Mouse (Mus musculus): ENCODE measurements around the gene Mrpl39. TPM values are rescaled to one million over a fixed set of nuclear protein-coding genes. Genes with fewer than 3 reads are reported as not detected.

The Mrpl39 gene
- total and polyA plus RNA-seq, 3 experiments: 49.4 to 169 (median 62.0) TPM

DNA sequence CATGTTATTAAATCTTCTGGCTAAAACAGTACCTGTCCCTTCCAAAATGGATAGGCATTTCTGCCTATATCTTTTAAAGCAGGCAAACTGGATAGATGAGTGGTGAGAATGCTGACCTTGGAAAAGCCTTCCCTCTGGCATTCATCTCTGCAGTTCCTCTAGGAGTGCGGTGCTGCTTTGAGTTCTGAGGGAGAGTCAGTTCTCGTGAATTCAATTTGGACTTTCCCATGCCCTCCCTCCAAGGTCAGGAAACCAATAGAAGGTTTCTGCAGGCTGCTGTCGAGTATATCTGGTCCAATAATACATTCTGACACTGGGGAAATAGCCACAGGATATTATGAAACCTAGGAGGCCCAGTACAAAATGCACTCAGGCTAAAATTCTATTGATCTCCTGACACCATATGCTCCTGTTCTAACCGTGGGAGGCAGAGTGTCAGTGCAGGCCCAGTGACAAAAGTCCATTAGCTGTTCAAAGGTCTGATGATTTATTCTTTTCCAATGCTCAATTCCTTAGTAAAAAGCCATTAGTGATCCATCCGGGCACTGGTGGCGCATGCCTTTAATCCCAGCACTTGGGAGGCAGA, 10.3 kb upstream of the Mrpl39 start:
- no peak for TF ChIP-seq TAL1 (conservative IDR thresholded peaks at IDR 0.05; ENCODE audit: low read depth, low read length)
- H3K27me3 ChIP-seq (ENCODE audit: insufficient read depth, low read length): no peaks in the 10 kb centered on the region; the same call in 1 of the 2 replicates
- no peaks in the 10 kb centered on the region for H3K9me3 ChIP-seq (replicated peaks)
- no peak for ATAC-seq (ENCODE audit: extremely low read depth, insufficient number of reproducible peaks, low FRiP score, poor library complexity, severe bottlenecking)
- no peak for DNase-seq (ENCODE audit: low spot score)
- H3K4me1 ChIP-seq (ENCODE audit: insufficient read depth, low read depth, low read length): no peaks in the 10 kb centered on the region
- no peak overlapping the region for H3K4me3 ChIP-seq (ENCODE audit: low read depth, low read length)
- H3K36me3 ChIP-seq (replicated peaks): no peaks in the 10 kb centered on the region

DNA sequence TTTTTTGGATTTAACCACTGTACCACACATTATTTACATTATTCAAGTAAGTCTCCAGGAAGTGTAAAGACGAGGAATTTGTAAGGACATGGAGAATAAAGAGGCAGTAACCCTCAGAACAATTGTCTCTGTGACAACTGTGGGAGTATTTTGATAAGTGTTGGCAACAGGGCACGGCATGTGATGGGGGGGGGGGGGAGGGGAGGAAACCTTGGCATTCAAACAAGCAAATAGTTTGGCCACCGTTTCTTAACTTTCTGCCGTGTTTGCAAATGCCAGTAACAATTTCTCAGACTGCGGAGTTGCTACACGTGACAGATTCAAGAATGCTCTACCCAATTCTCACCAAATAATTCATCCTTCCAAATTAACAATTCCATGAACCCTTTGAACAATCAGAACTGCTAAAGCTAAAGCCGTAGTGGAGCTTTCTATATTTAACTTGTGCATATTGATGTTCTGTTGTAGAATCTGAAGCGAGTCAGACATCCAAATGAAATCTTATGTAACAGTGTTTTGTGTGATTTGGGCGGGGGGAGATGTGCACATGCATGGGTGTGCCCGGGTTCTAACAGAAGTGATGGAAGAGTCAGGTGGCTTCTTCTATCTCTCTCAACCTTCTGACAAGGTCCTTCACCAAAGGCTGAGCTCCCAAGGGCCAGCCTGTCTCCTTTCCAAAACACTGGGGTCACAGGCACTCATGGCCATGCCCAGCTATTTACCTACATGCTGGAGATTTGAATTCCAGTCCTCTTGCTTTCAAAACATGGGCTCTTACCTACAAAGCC, 9.4 kb upstream of the Mrpl39 start:
- DNase-seq (ENCODE audit: low spot score) (no peak), ATAC-seq (ENCODE audit: extremely low read depth, insufficient number of reproducible peaks, low FRiP score, poor library complexity, severe bottlenecking) (no peak)
- Histone ChIP-seq H3K36me3 (replicated peaks) (no peaks in the 10 kb centered on the region), H3K4me3 (ENCODE audit: low read depth, low read length) (no peak overlapping the region), H3K4me1 (ENCODE audit: insufficient read depth, low read depth, low read length) (no peaks in the 10 kb centered on the region), H3K27me3 (ENCODE audit: insufficient read depth, low read length) (no peaks in the 10 kb centered on the region; the same call in 1 of the 2 replicates), H3K9me3 (replicated peaks) (no peaks in the 10 kb centered on the region)
- TF ChIP-seq GATA2 (IDR thresholded peaks at IDR 0.05; ENCODE audit: borderline replicate concordance, low read depth, low read length) (no peak), CTCF (IDR thresholded peaks at IDR 0.05; ENCODE audit: low read depth, low read length) (no peak), TAL1 (conservative IDR thresholded peaks at IDR 0.05; ENCODE audit: low read depth, low read length) (no peak), GATA1 (IDR thresholded peaks at IDR 0.05; ENCODE audit: borderline replicate concordance, low read length) (no peak), POLR2AphosphoS5 (IDR thresholded peaks at IDR 0.05; ENCODE audit: insufficient replicate concordance, low read depth, low read length) (no peak)

DNA sequence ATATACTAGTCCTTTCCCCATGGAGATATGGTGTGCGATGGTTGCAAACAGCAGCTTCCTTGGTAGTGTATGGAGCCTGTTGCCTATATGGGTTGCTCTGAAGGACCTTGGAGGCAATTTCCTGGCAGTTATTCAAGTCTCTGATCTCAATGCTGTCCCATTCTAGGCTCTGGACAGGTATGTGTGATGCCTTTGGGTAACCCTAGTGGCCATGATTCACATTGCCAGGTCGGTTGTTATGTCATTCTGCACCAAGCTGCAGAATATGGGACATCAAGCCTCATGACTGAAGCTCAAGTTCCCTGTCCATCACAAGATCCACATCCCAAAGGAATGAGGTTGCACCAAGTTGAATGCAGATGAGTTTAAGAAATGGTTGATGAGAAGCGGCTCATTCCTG, 1.8 kb upstream of the Mrpl39 start:
- TF ChIP-seq GATA2 (IDR thresholded peaks at IDR 0.05; ENCODE audit: borderline replicate concordance, low read depth, low read length) (no peak), GATA1 (IDR thresholded peaks at IDR 0.05; ENCODE audit: borderline replicate concordance, low read length) (no peak), CTCF (IDR thresholded peaks at IDR 0.05; ENCODE audit: low read depth, low read length) (no peak), TAL1 (conservative IDR thresholded peaks at IDR 0.05; ENCODE audit: low read depth, low read length) (no peak), POLR2AphosphoS5 (IDR thresholded peaks at IDR 0.05; ENCODE audit: insufficient replicate concordance, low read depth, low read length) (no peak)
- H3K36me3 ChIP-seq (replicated peaks): peaks cover 12% of the 10 kb centered on the region
- H3K4me3 ChIP-seq (ENCODE audit: low read depth, low read length): no peak overlapping the region
- H3K27me3 ChIP-seq (ENCODE audit: insufficient read depth, low read length): peaks cover 6% of the 10 kb centered on the region; the same call in 1 of the 2 replicates
- ATAC-seq (ENCODE audit: extremely low read depth, insufficient number of reproducible peaks, low FRiP score, poor library complexity, severe bottlenecking) (no peak), DNase-seq (ENCODE audit: low spot score) (no peak)
- peaks cover 20% of the 10 kb centered on the region for H3K4me1 ChIP-seq (ENCODE audit: insufficient read depth, low read depth, low read length)
- H3K9me3 ChIP-seq (replicated peaks): no peaks in the 10 kb centered on the region

- H3K4me3 ChIP-seq (ENCODE audit: low read depth, low read length): peak overlapping the region; percentile 78
- ATAC-seq (ENCODE audit: extremely low read depth, insufficient number of reproducible peaks, low FRiP score, poor library complexity, severe bottlenecking) (no peak), DNase-seq (ENCODE audit: low spot score) (no peak)
- H3K4me1 ChIP-seq (ENCODE audit: insufficient read depth, low read depth, low read length): peaks cover 20% of the 10 kb centered on the region
- H3K9me3 ChIP-seq (replicated peaks): no peaks in the 10 kb centered on the region
- no peak for TF ChIP-seq GATA2 (IDR thresholded peaks at IDR 0.05; ENCODE audit: borderline replicate concordance, low read depth, low read length)
- peaks cover 6% of the 10 kb centered on the region; the same call in 1 of the 2 replicates for H3K27me3 ChIP-seq (ENCODE audit: insufficient read depth, low read length)
- H3K36me3 ChIP-seq (replicated peaks): peaks cover 32% of the 10 kb centered on the region
Measured at GRCm38 (mm10) chr16:84734806-84735165, 756 bp downstream of the Mrpl39 start.

DNA sequence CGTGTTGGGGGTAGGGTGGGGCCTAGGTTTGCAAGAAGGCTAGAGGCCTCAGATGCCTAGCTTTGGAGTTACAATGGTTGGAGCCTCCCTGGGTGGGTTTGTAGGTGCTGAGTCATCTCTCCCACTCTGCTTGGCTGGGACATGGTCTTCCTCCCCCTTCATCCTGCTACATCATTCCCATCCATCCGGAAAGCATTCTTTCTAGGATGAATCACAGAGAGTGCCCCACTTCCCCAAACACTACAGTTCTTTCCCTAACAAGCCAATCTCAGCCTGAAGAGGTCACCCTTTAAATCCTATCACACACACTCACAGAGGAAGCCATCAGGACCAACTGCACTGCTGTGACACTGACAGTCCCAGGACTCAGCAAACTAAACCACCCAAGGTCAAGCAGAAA, 14.9 kb downstream of the Mrpl39 start:
- no peaks in the 10 kb centered on the region for H3K4me1 ChIP-seq (ENCODE audit: insufficient read depth, low read depth, low read length)
- peaks cover 66% of the 10 kb centered on the region for H3K36me3 ChIP-seq (replicated peaks)
- H3K4me3 ChIP-seq (ENCODE audit: low read depth, low read length): no peak overlapping the region
- DNase-seq (ENCODE audit: low spot score): no peak
- ATAC-seq (ENCODE audit: extremely low read depth, insufficient number of reproducible peaks, low FRiP score, poor library complexity, severe bottlenecking): no peak
- H3K27me3 ChIP-seq (ENCODE audit: insufficient read depth, low read length): no peaks in the 10 kb centered on the region
- no peak for TF ChIP-seq POLR2AphosphoS5 (IDR thresholded peaks at IDR 0.05; ENCODE audit: insufficient replicate concordance, low read depth, low read length)
- TF ChIP-seq CTCF (IDR thresholded peaks at IDR 0.05; ENCODE audit: low read depth, low read length): no peak
- no peak for TF ChIP-seq GATA1 (IDR thresholded peaks at IDR 0.05; ENCODE audit: borderline replicate concordance, low read length)
- no peak for TF ChIP-seq TAL1 (conservative IDR thresholded peaks at IDR 0.05; ENCODE audit: low read depth, low read length)
- no peaks in the 10 kb centered on the region for H3K9me3 ChIP-seq (replicated peaks)

DNA sequence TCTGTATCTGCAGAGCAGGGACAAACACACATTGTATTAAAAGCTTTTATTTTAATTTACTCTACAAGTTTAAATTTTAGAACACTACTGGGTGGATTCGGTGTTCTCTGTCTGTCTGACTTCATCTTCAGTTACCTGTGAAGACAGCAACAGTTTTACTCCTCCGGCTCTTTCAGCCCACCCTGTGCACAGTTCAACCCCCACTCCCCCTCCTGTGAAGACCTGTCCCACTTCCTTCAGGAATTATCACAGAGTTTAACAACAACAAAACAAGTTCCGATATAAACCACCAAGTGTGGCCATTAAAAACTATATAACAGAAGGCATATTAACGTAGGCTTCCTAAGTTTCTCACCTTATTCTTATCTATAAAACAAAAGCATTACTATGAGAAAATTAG, 17.3 kb downstream of the Mrpl39 start:
- DNase-seq (ENCODE audit: low spot score): no peak
- H3K4me1 ChIP-seq (ENCODE audit: insufficient read depth, low read depth, low read length): no peaks in the 10 kb centered on the region
- H3K27me3 ChIP-seq (ENCODE audit: insufficient read depth, low read length): no peaks in the 10 kb centered on the region
- peaks cover 41% of the 10 kb centered on the region for H3K36me3 ChIP-seq (replicated peaks)
- no peak for ATAC-seq (ENCODE audit: extremely low read depth, insufficient number of reproducible peaks, low FRiP score, poor library complexity, severe bottlenecking)
- no peaks in the 10 kb centered on the region for H3K9me3 ChIP-seq (replicated peaks)
- no peak overlapping the region for H3K4me3 ChIP-seq (ENCODE audit: low read depth, low read length)
- TF ChIP-seq GATA2 (IDR thresholded peaks at IDR 0.05; ENCODE audit: borderline replicate concordance, low read depth, low read length) (no peak), CTCF (IDR thresholded peaks at IDR 0.05; ENCODE audit: low read depth, low read length) (no peak), GATA1 (IDR thresholded peaks at IDR 0.05; ENCODE audit: borderline replicate concordance, low read length) (no peak), TAL1 (conservative IDR thresholded peaks at IDR 0.05; ENCODE audit: low read depth, low read length) (no peak), POLR2AphosphoS5 (IDR thresholded peaks at IDR 0.05; ENCODE audit: insufficient replicate concordance, low read depth, low read length) (no peak)

Measured in G1E (cell line).